Mouse (Mus musculus) CD8-positive naive resting alpha-beta T cell, adult 2 months (primary cell): ENCODE data around the gene Ifnar2.

Experiments
- DNase-seq, 2 experiments: peaks; one replicate each; pipeline ENCODE4 v3.0.0; 2022; ENCODE audit warnings: low read depth in 2 of 2, low spot score in 2 of 2

Gene Ifnar2

GRCm38 (mm10) chr16:91372577-91373472, at the start of gene Ifnar2:
Ifnar2 (plus strand) TSS chr16:91372783.
- DNase-seq, result peak; percentile 38 to 49

GRCm38 (mm10) chr16:91327605-91328004, 45.0 kb upstream of the Ifnar2 start:
- no peak for DNase-seq

GRCm38 (mm10) chr16:91328922-91329321, 43.7 kb upstream of the Ifnar2 start:
- DNase-seq, result no peak

- DNase-seq, result no peak
These were observed 42.1 kb upstream of the Ifnar2 start for GRCm38 (mm10) chr16:91330496-91330895.

GRCm38 (mm10) chr16:91331153-91331552, 41.4 kb upstream of the Ifnar2 start:
- no peak for DNase-seq

GRCm38 (mm10) chr16:91332880-91333279, 39.7 kb upstream of the Ifnar2 start:
- DNase-seq, result no peak

- no peak for DNase-seq
These were observed 38.2 kb upstream of the Ifnar2 start for GRCm38 (mm10) chr16:91334190-91334893.

- no peak for DNase-seq
These were observed 35.8 kb upstream of the Ifnar2 start for GRCm38 (mm10) chr16:91336753-91337152.

GRCm38 (mm10) chr16:91337480-91337879, 35.1 kb upstream of the Ifnar2 start:
- no peak for DNase-seq

- no peak for DNase-seq
These were observed 26.1 kb upstream of the Ifnar2 start for GRCm38 (mm10) chr16:91346491-91346890.

GRCm38 (mm10) chr16:91347491-91348263, 24.9 kb upstream of the Ifnar2 start:
- DNase-seq, result no peak

- DNase-seq, result no peak
These were observed 24.4 kb upstream of the Ifnar2 start for GRCm38 (mm10) chr16:91348264-91348565.

GRCm38 (mm10) chr16:91348588-91349330, 23.8 kb upstream of the Ifnar2 start:
- no peak for DNase-seq

GRCm38 (mm10) chr16:91352084-91352562, 20.5 kb upstream of the Ifnar2 start:
- peak; percentile 63 to 71 for DNase-seq

- DNase-seq, result no peak
These were observed 19.8 kb upstream of the Ifnar2 start for GRCm38 (mm10) chr16:91352749-91353148.

GRCm38 (mm10) chr16:91353177-91353576, 19.4 kb upstream of the Ifnar2 start:
- no peak for DNase-seq

- no peak for DNase-seq
These were observed 18.9 kb upstream of the Ifnar2 start for GRCm38 (mm10) chr16:91353638-91354037.

- DNase-seq, result no peak
These were observed 18.0 kb upstream of the Ifnar2 start for GRCm38 (mm10) chr16:91354599-91354998.

GRCm38 (mm10) chr16:91355160-91355559, 17.4 kb upstream of the Ifnar2 start:
- no peak for DNase-seq

- no peak for DNase-seq
These were observed 15.6 kb upstream of the Ifnar2 start for GRCm38 (mm10) chr16:91356760-91357525.
